Mouse (Mus musculus) lung, embryonic 15.5 days (tissue): Measurements from ENCODE around the gene Sycp3. TPM values are rescaled to one million over a fixed set of nuclear protein-coding genes. Genes with fewer than 3 reads are reported as not detected.
A peak's percentile ranks its signal among the peaks of the same experiment; 100 is the strongest.
"Not testable (repeated sequence)": the region's sequence is repeated elsewhere in the genome, so short reads cannot be mapped to it uniquely, and the experiment has no call there.

Experiments used
- ATAC-seq: fragments of 200-750 bp; cut with Nextera tagmentation; 2 replicates; pipeline ENCODE4 v1.8.0; 2017; ENCODE audit warnings: moderate number of reproducible peaks, borderline replicate concordance; ENCODE audit not compliant: low FRiP score, low TSS enrichment; ENCODE audit errors: extremely low read depth
- H3K27ac ChIP-seq: fragments of 300-500 bp; sonication (generic); 2 replicates; pipeline ENCODE4 v1.5.1; 2015; ENCODE audit warnings: moderate library complexity, mild to moderate bottlenecking, inconsistent platforms
- H3K27me3 ChIP-seq: fragments of 300-500 bp; sonication (generic); 2 replicates; pipeline ENCODE4 v1.6.1; 2015; ENCODE audit warnings: inconsistent platforms
- H3K36me3 ChIP-seq: fragments of 300-500 bp; sonication (generic); 2 replicates; pipeline ENCODE4 v1.6.1; 2015; ENCODE audit warnings: inconsistent platforms
- H3K4me1 ChIP-seq: fragments of 300-500 bp; sonication (generic); 2 replicates; pipeline ENCODE4 v1.6.1; 2015; ENCODE audit warnings: inconsistent platforms
- H3K4me2 ChIP-seq: fragments of 300-500 bp; sonication (generic); 2 replicates; pipeline ENCODE4 v1.6.1; 2015; ENCODE audit warnings: inconsistent platforms, mild to moderate bottlenecking, moderate library complexity
- H3K4me3 ChIP-seq: fragments of 300-500 bp; sonication (generic); 2 replicates; pipeline ENCODE4 v1.5.1; 2015; ENCODE audit warnings: mild to moderate bottlenecking, inconsistent platforms
- H3K9ac ChIP-seq: fragments of 300-500 bp; sonication (generic); 2 replicates; pipeline ENCODE4 v1.6.1; 2015; ENCODE audit warnings: inconsistent platforms
- H3K9me3 ChIP-seq: fragments of 300-500 bp; sonication (generic); 2 replicates; pipeline ENCODE4 v1.6.1; 2016; ENCODE audit warnings: inconsistent platforms
- WGBS: fragments of 180-500 bp; shearing (Covaris S2); methylation state at CpG from one replicate; pipeline ENCODE4 v1.1.7; 2015; 5-methylcytosine and 5-hydroxymethylcytosine counted together
- polyA plus RNA-seq: library from polyadenylated mRNA; unstranded; fragments of >200 nt; fragmentation: Nextera tagmentation; extraction: Ambion mirVana; gene quantifications from 2 replicates; pipeline ENCODE4 v1.2.1, GENCODE M21; 2015

Sycp3 gene
- polyA plus RNA-seq, 1 experiment from 2014 or later = 0.19 TPM

DNA sequence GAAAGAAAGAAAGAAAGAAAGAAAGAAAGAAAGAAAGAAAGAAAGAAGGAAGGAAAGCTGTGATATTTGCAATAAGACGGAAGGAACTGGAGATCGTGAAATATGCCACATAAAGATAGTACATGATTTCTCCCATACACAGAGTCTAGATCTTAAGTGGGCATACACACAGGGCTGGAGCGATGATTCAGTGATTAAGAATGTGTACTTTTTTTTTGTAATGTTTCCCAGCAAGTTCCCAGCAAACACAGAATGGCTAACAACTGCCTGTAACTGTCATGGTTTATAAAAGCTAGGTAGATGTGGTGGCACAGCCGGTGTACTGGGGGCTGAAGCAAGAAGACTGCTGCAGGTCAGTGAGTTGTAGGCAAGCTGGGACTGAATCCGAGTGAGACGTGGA is 7.4 kb upstream of the Sycp3 start:
- no peak overlapping the region for H3K4me2 ChIP-seq
- H3K9ac ChIP-seq = no peak overlapping the region
- H3K27me3 ChIP-seq = no peaks in the 10 kb centered on the region
- H3K36me3 ChIP-seq = no peaks in the 10 kb centered on the region
- no peak for ATAC-seq
- 74% methylated on average over 6 of the region's 6 CpGs for WGBS
- no peak overlapping the region for H3K4me3 ChIP-seq
- no peaks in the 10 kb centered on the region for H3K9me3 ChIP-seq
- H3K27ac ChIP-seq = no peak overlapping the region
- 0 out of 2 replicates have a peak, but pooled peaks cover 5% of the 10 kb centered on the region for H3K4me1 ChIP-seq

GRCm38 (mm10) chr10:88457816-88458215 is 1.6 kb upstream of the Sycp3 start:
- peaks cover 4% of the 10 kb centered on the region; the same call in 1 of the 2 replicates for H3K4me1 ChIP-seq
- H3K9ac ChIP-seq = no peak overlapping the region
- H3K36me3 ChIP-seq = no peaks in the 10 kb centered on the region
- peak; percentile 47; the same call in 1 of the 2 replicates for ATAC-seq
- no peak overlapping the region for H3K4me3 ChIP-seq
- no peaks in the 10 kb centered on the region for H3K9me3 ChIP-seq
- peak overlapping the region; percentile 42; the same call in 1 of the 2 replicates for H3K27ac ChIP-seq
- H3K4me2 ChIP-seq = peak overlapping the region; percentile 17
- 27% methylated on average over 6 of the region's 6 CpGs for WGBS
- H3K27me3 ChIP-seq = no peaks in the 10 kb centered on the region

- peaks cover 4% of the 10 kb centered on the region; the same call in 1 of the 2 replicates for H3K4me1 ChIP-seq
- no peak overlapping the region for H3K9ac ChIP-seq
- no peaks in the 10 kb centered on the region for H3K27me3 ChIP-seq
- H3K27ac ChIP-seq = no peak overlapping the region
- 0 out of 2 replicates have a peak, but pooled peaks have one; percentile 31 for ATAC-seq
- WGBS = 69% methylated on average over 18 of the region's 18 CpGs
- H3K36me3 ChIP-seq = no peaks in the 10 kb centered on the region
- no peaks in the 10 kb centered on the region for H3K9me3 ChIP-seq
- no peak overlapping the region for H3K4me2 ChIP-seq
- no peak overlapping the region for H3K4me3 ChIP-seq
Observed at GRCm38 (mm10) chr10:88460122-88460820, 902 bp downstream of the Sycp3 start.

DNA sequence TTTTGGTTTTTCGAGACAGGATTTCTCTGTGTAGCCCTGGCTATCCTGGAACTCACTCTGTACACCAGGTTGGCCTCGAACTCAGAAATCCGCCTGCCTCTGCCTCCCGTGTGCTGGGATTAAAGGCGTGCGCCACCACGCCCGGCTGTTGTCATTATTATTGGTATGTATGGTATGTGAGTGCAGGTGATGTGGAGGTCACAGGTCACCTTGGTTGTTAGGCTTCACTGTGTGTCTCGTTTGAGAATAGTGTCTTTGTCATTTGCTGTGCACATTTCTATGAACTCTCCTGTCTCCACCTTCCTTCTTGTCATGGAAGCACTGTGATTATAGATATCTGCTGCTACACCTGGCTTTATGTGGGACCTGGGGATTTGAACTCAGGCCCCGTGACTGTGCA is 23.5 kb downstream of the Sycp3 start:
- not testable (repeated sequence) for H3K4me1 ChIP-seq, H3K9me3 ChIP-seq, H3K9ac ChIP-seq, ATAC-seq, H3K36me3 ChIP-seq, H3K4me2 ChIP-seq, H3K27ac ChIP-seq, H3K4me3 ChIP-seq, H3K27me3 ChIP-seq
- WGBS = 86% methylated on average over 10 of the region's 10 CpGs

GRCm38 (mm10) chr10:88488629-88489028 is 29.3 kb downstream of the Sycp3 start:
- ATAC-seq = no peak
- 79% methylated on average over 5 of the region's 5 CpGs for WGBS

DNA sequence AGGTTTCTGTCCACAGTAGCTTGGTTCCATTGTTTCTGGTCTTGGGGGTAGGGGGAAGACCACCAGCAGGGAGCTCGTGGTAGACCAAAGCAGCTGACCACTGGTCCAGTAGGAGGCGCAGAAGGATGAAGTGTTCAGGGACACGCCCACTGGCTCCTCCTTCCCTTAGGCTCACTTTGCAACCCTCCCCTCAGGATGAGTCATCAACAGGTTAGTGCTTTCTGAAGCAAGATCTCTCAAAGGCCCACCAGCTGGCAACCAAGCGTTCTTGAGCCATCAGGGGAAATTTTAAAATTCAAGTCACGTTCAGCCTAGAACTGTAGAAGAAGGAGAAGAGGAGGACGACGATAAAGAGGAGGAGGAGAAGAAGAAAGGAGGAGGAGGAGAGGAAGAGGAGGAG is 32.3 kb downstream of the Sycp3 start:
- Histone ChIP-seq H3K27me3 (no peaks in the 10 kb centered on the region), H3K4me3 (no peak overlapping the region), H3K36me3 (no peaks in the 10 kb centered on the region), H3K9ac (no peak overlapping the region), H3K4me2 (no peak overlapping the region), H3K27ac (no peak overlapping the region), H3K9me3 (no peaks in the 10 kb centered on the region), H3K4me1 (no peaks in the 10 kb centered on the region)
- WGBS = 68% methylated on average over 7 of the region's 7 CpGs
- no peak for ATAC-seq

More at GRCm38 (mm10) chr10:88488629-88489028, 29.3 kb downstream of the Sycp3 start:
- Histone ChIP-seq H3K4me1 (no peaks in the 10 kb centered on the region), H3K4me2 (no peak overlapping the region), H3K36me3 (no peaks in the 10 kb centered on the region), H3K9me3 (no peaks in the 10 kb centered on the region), H3K27me3 (no peaks in the 10 kb centered on the region), H3K27ac (no peak overlapping the region), H3K9ac (no peak overlapping the region), H3K4me3 (no peak overlapping the region)

GRCm38 (mm10) chr10:88492658-88493057 is 33.3 kb downstream of the Sycp3 start:
- no peaks in the 10 kb centered on the region for H3K36me3 ChIP-seq
- H3K27me3 ChIP-seq = no peaks in the 10 kb centered on the region
- H3K27ac ChIP-seq = no peak overlapping the region
- no peak overlapping the region for H3K4me2 ChIP-seq
- no peaks in the 10 kb centered on the region for H3K4me1 ChIP-seq
- H3K4me3 ChIP-seq = no peak overlapping the region
- ATAC-seq = no peak
- 74% methylated on average over 8 of the region's 8 CpGs for WGBS
- H3K9me3 ChIP-seq = no peaks in the 10 kb centered on the region
- no peak overlapping the region for H3K9ac ChIP-seq

DNA sequence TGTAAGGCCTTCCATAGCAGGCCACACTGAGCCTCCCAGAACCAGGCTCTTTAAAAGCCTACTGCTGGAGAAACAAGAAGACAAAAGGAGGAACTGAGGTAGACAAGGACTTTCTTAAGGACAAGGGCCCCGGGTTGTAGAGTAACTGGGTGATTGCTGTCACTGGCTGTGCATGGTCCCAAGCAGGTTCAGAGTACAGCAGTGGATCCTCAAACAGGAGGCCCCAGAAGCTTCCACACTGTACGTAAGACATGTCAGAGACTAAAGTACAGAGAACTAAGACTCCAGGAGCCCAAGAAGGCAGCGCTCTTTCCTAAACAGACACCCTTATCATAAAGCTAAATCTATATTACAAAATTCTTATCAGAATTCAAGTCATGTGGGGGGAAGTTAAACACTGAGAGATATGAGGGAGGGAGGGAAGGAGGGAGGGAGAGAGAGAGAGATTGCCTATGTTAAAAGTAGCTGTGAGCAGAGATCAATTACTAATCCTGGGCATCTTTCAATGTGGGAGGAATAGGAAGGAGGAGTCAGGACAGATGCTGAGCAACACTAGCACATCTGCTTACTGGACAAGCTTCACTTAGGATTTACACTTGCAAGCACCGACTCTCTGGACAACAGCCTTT is 35.7 kb downstream of the Sycp3 start:
- Histone ChIP-seq H3K4me1 (0 out of 2 replicates have a peak, but pooled peaks cover under 1% of the 10 kb centered on the region), H3K27me3 (no peaks in the 10 kb centered on the region), H3K9ac (no peak overlapping the region), H3K27ac (no peak overlapping the region), H3K4me2 (no peak overlapping the region), H3K9me3 (no peaks in the 10 kb centered on the region), H3K36me3 (no peaks in the 10 kb centered on the region), H3K4me3 (no peak overlapping the region)
- ATAC-seq = no peak
- WGBS = 69% methylated on average over 4 of the region's 4 CpGs

DNA sequence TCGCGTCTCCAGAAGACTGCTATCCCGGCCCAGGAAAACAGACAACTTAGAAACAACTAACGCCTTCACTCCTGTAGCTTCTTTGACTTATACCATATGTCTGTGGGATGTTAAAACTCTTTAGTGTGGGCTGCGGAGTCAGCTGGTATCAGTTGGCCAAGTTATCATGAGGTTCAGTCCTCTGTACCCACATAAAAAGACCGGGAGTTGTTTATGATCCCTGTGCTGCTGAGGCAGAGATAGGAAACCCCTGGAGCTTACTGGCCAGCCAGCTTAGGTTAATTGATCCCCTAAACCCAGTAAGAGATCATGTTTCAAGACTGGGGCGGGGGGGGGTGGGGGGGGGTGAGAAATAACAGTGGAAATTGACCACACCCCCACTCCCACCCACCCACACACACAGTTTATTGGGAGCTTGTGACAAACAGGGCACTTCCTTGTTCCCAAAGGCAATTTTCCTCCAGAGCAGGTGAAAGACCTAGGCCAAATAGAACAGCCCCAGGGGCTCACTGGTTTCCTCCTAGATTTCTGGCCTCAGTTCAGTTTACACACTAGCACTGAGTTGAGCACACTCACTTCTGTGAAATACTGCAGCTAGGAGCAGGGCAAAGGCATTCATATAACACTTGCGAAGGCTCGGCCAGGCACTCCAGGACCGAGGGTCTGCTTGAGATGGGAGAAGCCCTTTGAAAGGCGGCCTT is 37.6 kb downstream of the Sycp3 start:
- WGBS = 70% methylated on average over 11 of the region's 11 CpGs
- no peak overlapping the region for H3K9ac ChIP-seq
- H3K36me3 ChIP-seq = no peaks in the 10 kb centered on the region
- H3K27me3 ChIP-seq = no peaks in the 10 kb centered on the region
- H3K9me3 ChIP-seq = no peaks in the 10 kb centered on the region
- no peak overlapping the region for H3K4me3 ChIP-seq
- no peak overlapping the region for H3K27ac ChIP-seq
- peaks cover 20% of the 10 kb centered on the region for H3K4me1 ChIP-seq
- no peak for ATAC-seq
- no peak overlapping the region for H3K4me2 ChIP-seq

- Histone ChIP-seq H3K27ac (no peak overlapping the region), H3K36me3 (no peaks in the 10 kb centered on the region), H3K4me2 (no peak overlapping the region; the same call in 1 of the 2 replicates), H3K9ac (no peak overlapping the region), H3K4me1 (peaks cover 36% of the 10 kb centered on the region), H3K4me3 (no peak overlapping the region), H3K9me3 (no peaks in the 10 kb centered on the region), H3K27me3 (no peaks in the 10 kb centered on the region)
- ATAC-seq = no peak
- 62% methylated on average over 5 of the region's 5 CpGs for WGBS
Observed at GRCm38 (mm10) chr10:88499993-88500392, 40.6 kb downstream of the Sycp3 start.

DNA sequence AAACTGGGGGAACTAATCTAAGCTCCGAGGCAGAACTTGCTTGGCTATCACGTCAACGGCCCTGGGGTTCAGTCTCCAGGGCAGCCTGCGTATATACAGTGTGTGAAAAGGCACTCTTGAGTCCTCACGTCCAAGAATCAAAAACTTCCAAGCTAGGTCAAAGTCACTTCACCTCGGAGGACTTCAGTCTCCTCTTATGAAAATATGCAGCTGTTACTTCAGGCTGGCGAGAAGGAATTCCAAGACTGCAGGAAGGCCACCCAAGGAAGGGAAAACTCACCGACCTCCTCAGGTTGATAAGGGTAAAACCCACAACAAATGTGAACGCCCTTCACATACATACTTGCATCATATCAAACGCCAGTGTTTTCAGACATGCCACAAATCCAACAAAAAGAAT is 42.0 kb downstream of the Sycp3 start:
- H3K4me1 ChIP-seq = peaks cover 36% of the 10 kb centered on the region
- no peaks in the 10 kb centered on the region for H3K36me3 ChIP-seq
- no peaks in the 10 kb centered on the region for H3K27me3 ChIP-seq
- WGBS = 31% methylated on average over 10 of the region's 10 CpGs
- H3K9ac ChIP-seq = no peak overlapping the region
- H3K4me2 ChIP-seq = peak overlapping the region; percentile 86; the same call in 1 of the 2 replicates
- no peak for ATAC-seq
- no peak overlapping the region for H3K4me3 ChIP-seq
- no peaks in the 10 kb centered on the region for H3K9me3 ChIP-seq
- H3K27ac ChIP-seq = peak overlapping the region; percentile 40; the same call in 1 of the 2 replicates
